Mouse (Mus musculus): ENCODE measurements around the gene Gm49510. TPM values are rescaled to one million over a fixed set of nuclear protein-coding genes. Genes with fewer than 3 reads are reported as not detected.

Gene Gm49510
- polyA plus RNA-seq, 1 experiment: not detected

GRCm38 (mm10) chr15:78876991-78877809, 22.3 kb upstream of the Gm49510 start, which contains the start of gene Gga1:
TSS of gene Gga1 (plus strand) at chr15:78877190.
- Histone ChIP-seq H3K4me3 (ENCODE audit: insufficient read depth, low read length) (peak within 1 kb of the TSS; percentile 65), H3K27ac (ENCODE audit: insufficient read depth, low read depth, low read length) (peak within 1 kb of the TSS; percentile 90), H3K4me1 (ENCODE audit: control insufficient read depth, insufficient read depth, low read length) (peaks cover 22% of the 10 kb centered on the region)
- TF ChIP-seq POLR2A (IDR thresholded peaks at IDR 0.05; ENCODE audit: borderline replicate concordance, low read depth, low read length) (no peak), CTCF (IDR thresholded peaks at IDR 0.05; ENCODE audit: low read depth, low read length) (no peak)

- Histone ChIP-seq H3K4me3 (ENCODE audit: insufficient read depth, low read length) (peak overlapping the region; percentile 65), H3K27ac (ENCODE audit: insufficient read depth, low read depth, low read length) (peak overlapping the region; percentile 90), H3K4me1 (ENCODE audit: control insufficient read depth, insufficient read depth, low read length) (peaks cover 22% of the 10 kb centered on the region)
- TF ChIP-seq CTCF (IDR thresholded peaks at IDR 0.05; ENCODE audit: low read depth, low read length): 0 out of 2 replicates have a peak, but pooled peaks have one; percentile 9
- TF ChIP-seq POLR2A (IDR thresholded peaks at IDR 0.05; ENCODE audit: borderline replicate concordance, low read depth, low read length): no peak
These were observed 21.6 kb upstream of the Gm49510 start for GRCm38 (mm10) chr15:78877810-78878390.

GRCm38 (mm10) chr15:78878792-78879516, 20.5 kb upstream of the Gm49510 start:
- peak overlapping the region; percentile 41 for H3K4me3 ChIP-seq (ENCODE audit: insufficient read depth, low read length)
- peak overlapping the region; percentile 91 for H3K27ac ChIP-seq (ENCODE audit: insufficient read depth, low read depth, low read length)
- peaks cover 22% of the 10 kb centered on the region for H3K4me1 ChIP-seq (ENCODE audit: control insufficient read depth, insufficient read depth, low read length)

- H3K27ac ChIP-seq (ENCODE audit: insufficient read depth, low read depth, low read length): no peak overlapping the region
- peaks cover 22% of the 10 kb centered on the region for H3K4me1 ChIP-seq (ENCODE audit: control insufficient read depth, insufficient read depth, low read length)
- no peak for TF ChIP-seq POLR2A (IDR thresholded peaks at IDR 0.05; ENCODE audit: borderline replicate concordance, low read depth, low read length)
- TF ChIP-seq CTCF (IDR thresholded peaks at IDR 0.05; ENCODE audit: low read depth, low read length): no peak
- H3K4me3 ChIP-seq (ENCODE audit: insufficient read depth, low read length): no peak overlapping the region
These were observed 19.0 kb upstream of the Gm49510 start for GRCm38 (mm10) chr15:78880432-78880831.

GRCm38 (mm10) chr15:78881828-78882227, 17.6 kb upstream of the Gm49510 start:
- TF ChIP-seq POLR2A (IDR thresholded peaks at IDR 0.05; ENCODE audit: borderline replicate concordance, low read depth, low read length): no peak
- TF ChIP-seq CTCF (IDR thresholded peaks at IDR 0.05; ENCODE audit: low read depth, low read length): no peak
- Histone ChIP-seq H3K27ac (ENCODE audit: insufficient read depth, low read depth, low read length) (no peak overlapping the region), H3K4me3 (ENCODE audit: insufficient read depth, low read length) (no peak overlapping the region), H3K4me1 (ENCODE audit: control insufficient read depth, insufficient read depth, low read length) (peaks cover 16% of the 10 kb centered on the region)

GRCm38 (mm10) chr15:78889401-78889853, 10.0 kb upstream of the Gm49510 start:
- Histone ChIP-seq H3K27ac (ENCODE audit: insufficient read depth, low read depth, low read length) (no peak overlapping the region), H3K4me1 (ENCODE audit: control insufficient read depth, insufficient read depth, low read length) (peaks cover 10% of the 10 kb centered on the region), H3K4me3 (ENCODE audit: insufficient read depth, low read length) (no peak overlapping the region)
- TF ChIP-seq CTCF (IDR thresholded peaks at IDR 0.05; ENCODE audit: low read depth, low read length) (no peak), POLR2A (IDR thresholded peaks at IDR 0.05; ENCODE audit: borderline replicate concordance, low read depth, low read length) (no peak)

GRCm38 (mm10) chr15:78892440-78892839, 7.0 kb upstream of the Gm49510 start:
- no peak for TF ChIP-seq CTCF (IDR thresholded peaks at IDR 0.05; ENCODE audit: low read depth, low read length)
- TF ChIP-seq POLR2A (IDR thresholded peaks at IDR 0.05; ENCODE audit: borderline replicate concordance, low read depth, low read length): no peak
- no peak overlapping the region for H3K27ac ChIP-seq (ENCODE audit: insufficient read depth, low read depth, low read length)
- H3K4me3 ChIP-seq (ENCODE audit: insufficient read depth, low read length): no peak overlapping the region
- peaks cover 32% of the 10 kb centered on the region for H3K4me1 ChIP-seq (ENCODE audit: control insufficient read depth, insufficient read depth, low read length)

- Histone ChIP-seq H3K4me3 (ENCODE audit: insufficient read depth, low read length) (no peak overlapping the region), H3K27ac (ENCODE audit: insufficient read depth, low read depth, low read length) (peak overlapping the region; percentile 54), H3K4me1 (ENCODE audit: control insufficient read depth, insufficient read depth, low read length) (peaks cover 42% of the 10 kb centered on the region)
- no peak for TF ChIP-seq POLR2A (IDR thresholded peaks at IDR 0.05; ENCODE audit: borderline replicate concordance, low read depth, low read length)
- no peak for TF ChIP-seq CTCF (IDR thresholded peaks at IDR 0.05; ENCODE audit: low read depth, low read length)
These were observed 4.7 kb upstream of the Gm49510 start for GRCm38 (mm10) chr15:78894726-78895125.

GRCm38 (mm10) chr15:78895741-78896140, 3.7 kb upstream of the Gm49510 start:
- H3K4me3 ChIP-seq (ENCODE audit: insufficient read depth, low read length): no peak overlapping the region

More at GRCm38 (mm10) chr15:78895741-78896140, 3.7 kb upstream of the Gm49510 start:
- no peak overlapping the region for H3K27ac ChIP-seq (ENCODE audit: insufficient read depth, low read depth, low read length)
- TF ChIP-seq CTCF (IDR thresholded peaks at IDR 0.05; ENCODE audit: low read depth, low read length) (no peak), POLR2A (IDR thresholded peaks at IDR 0.05; ENCODE audit: borderline replicate concordance, low read depth, low read length) (no peak)
- peaks cover 42% of the 10 kb centered on the region for H3K4me1 ChIP-seq (ENCODE audit: control insufficient read depth, insufficient read depth, low read length)

All from bone marrow macrophage, adult 2 months (primary cell).